Mouse (Mus musculus) megakaryocyte-erythroid progenitor cell, adult 5-6 weeks (primary cell): ENCODE measurements at regions not wholly inside any gene's neighbourhood (a gene's known extent, or its start where the extent isn't known, plus 50 kb on each side); places are given as distances from the start of the nearest gene placed in this dataset.

Experiments used
- ATAC-seq: replicated peaks from 2 replicates; pipeline ENCODE4 v1.8.0; 2016; ENCODE audit warnings: mild to moderate bottlenecking, inconsistent platforms; ENCODE audit not compliant: severe bottlenecking, poor library complexity, low FRiP score, low TSS enrichment

DNA sequence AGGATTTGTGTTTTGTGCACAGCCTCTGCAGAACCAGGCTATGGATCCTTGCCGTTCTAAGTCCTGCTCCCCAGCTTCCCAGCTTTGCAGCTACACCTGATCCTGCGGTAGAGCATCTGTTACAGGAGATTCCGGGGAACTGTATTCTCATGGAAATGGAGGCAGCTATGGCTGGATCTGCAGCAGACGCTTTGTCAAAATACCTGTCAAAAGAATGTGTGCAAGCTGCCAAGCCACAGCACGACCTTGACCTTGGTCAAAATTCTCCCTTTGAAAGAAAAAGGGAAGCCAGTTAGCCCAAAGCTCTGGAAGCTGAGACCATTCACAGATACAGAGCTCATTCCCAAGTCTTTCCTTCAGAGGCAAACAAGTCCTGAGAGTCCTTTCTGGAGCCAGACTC lies 255.3 kb downstream of the Med13l start:
- no peak for ATAC-seq

DNA sequence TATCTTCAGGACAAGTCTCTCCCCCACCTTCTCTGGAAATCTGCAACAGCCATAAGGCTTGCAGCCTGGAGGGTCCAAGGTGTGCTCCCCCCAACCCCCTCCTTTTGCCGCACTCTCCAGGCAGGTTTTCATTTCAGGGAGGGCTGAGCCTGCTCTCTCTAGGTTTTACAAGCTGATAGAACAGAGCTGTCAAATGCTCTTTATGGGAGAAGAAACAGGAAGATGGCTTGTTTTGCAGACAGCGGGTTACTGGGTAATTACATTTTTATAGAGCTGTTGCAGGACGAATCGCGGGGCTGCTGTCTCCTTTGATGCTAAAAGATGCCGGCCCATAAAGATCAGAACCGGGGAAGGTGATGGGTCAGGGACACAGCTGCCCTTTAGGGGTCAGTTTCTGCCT lies 257.8 kb downstream of the Med13l start:
- ATAC-seq, result no peak

DNA sequence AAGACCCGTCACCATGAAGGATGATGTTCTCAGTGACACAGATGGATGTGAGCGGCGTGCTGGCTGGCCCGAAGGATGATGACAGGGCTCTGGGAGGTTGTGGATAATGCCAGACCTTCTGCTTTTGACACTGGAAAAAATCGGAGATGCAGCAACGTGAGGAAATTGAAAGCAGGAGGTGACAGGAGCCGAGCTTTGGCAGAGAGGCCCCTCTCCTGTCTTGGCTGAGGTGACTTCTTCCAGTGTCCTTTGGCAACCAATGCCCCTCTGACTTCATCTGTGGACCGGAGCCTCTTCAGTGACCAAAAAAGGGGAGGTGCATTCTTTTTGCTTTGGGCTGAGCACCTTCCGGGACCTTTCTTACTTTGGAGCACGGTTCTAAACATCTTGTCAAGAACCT lies 264.3 kb downstream of the Med13l start:
- no peak for ATAC-seq

DNA sequence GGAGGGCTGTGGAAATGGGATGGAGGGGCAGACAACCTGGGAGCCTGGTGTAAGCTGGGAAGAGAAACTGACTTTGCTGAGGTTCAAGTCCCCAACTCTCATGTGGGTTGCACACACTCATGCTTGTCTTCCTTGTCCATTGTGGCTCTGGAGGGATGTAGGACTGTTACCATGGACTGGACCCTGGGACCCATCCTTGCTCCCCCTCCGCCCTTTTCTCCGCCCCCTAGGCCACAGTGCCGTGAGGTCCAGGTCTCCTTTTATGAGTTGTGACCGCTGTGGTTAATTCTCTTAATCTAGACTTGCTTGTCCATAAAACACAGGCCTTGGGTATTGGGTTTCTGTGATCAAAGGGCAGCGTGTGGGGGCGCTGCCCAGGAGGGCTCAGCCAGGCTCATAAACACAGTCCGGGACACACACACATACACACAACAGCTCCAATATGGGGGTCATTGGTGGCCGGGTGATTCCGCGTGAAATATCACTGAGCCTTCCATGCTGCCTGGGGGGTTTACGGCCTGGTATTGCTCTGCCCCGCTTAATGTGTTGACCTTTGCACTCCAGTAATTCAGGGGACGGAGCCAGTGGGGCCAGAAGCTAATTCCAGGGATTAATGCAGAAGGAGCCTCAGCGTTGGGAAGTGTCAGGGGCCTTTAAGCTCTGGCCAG lies 268.7 kb downstream of the Med13l start:
- no peak for ATAC-seq

DNA sequence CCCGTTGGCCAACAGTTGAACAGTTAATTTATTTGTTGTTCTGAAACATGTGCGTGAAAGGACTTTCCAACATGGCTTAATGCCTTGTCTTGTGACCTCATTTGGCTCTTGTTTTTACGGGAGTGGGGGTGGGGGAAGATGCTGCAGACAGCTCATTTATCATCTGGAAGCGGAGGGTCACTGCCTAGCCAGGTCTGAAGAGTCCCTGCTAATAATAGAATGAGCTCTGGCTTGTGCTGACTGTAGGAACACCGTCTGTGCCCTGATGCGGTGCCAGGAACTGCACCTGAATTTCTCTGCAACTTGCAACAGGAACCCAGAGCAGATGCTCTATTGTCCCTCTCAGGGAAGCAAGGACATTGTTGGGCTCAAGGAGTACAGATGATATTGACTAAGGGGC lies 272.2 kb downstream of the Med13l start:
- ATAC-seq, result no peak

DNA sequence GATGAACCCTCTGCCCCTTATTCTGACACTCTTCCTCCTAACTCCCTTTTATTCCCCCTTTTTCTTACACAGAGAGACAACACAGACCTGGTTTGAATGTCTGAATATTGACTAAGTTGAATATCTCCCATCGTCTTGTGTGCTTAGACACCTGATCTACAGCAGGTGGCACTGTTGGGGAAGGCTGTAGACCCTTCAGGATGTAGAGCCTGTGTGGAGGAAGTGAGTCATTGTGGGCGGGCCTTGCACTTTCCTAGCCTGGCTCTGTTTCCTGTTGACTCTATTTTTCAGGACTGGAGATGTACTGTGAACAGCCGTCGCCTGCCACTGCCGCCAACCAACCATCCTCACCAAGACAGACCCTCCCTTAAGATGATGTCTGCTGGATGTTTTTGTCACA lies 273.6 kb downstream of the Med13l start:
- no peak for ATAC-seq

DNA sequence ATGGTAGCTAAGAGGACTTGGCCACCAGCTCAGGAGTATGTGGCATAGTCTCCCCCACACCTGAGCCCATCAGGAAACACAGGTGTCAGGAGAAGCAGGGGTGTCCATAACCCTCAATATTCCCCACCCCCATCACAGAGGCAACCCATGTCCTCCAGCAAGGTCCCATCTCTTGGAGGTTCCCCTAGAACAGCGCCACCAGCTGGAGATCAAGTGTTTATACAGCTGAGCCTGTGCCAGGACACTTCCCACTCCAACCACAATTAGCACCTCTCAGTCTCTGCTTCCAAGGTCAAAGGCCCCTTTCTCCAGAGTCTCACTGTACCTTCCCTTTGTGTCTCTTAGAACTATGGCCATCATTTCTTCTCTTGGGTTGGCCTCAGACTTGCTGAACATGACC lies 276.5 kb downstream of the Med13l start:
- ATAC-seq, result no peak

DNA sequence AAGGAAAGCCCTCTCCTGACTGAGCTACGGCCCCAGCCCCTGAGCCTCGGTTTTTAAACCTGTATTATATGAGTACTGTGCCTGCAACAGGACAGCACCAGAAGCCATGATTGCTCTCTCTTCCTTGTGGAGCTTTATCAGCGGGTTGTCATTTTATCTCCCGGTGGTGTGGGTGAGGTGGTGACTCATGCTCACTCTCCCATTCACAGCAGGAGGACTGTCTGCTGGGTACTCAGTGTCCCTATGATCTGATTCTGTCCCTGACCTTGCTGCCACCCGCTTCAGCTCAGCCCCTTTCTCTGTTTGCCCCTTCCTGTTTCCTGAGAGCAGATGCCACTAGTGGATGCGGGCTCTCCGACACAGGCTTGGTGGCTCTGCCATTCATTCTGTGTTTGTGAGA lies 277.9 kb downstream of the Med13l start:
- no peak for ATAC-seq

DNA sequence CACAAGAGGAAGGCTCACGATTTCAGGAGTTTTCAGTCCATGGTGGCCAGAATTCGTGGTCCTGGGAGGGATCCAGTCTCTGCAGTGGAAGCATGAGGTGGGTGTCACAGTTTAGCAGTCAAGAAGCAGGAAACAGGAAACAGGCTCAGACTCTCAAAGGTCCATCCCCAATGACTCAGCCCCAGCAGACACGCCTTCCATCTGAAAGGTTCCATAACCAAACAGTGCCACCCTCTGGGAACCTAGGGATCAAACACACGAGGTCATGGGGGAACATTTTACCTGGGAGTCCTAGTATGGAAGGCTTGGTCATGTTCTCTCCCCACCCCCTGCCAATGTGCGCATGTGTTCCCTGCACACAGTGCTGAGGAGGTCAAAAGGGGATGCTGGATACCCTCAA lies 279.4 kb downstream of the Med13l start:
- ATAC-seq, result no peak

DNA sequence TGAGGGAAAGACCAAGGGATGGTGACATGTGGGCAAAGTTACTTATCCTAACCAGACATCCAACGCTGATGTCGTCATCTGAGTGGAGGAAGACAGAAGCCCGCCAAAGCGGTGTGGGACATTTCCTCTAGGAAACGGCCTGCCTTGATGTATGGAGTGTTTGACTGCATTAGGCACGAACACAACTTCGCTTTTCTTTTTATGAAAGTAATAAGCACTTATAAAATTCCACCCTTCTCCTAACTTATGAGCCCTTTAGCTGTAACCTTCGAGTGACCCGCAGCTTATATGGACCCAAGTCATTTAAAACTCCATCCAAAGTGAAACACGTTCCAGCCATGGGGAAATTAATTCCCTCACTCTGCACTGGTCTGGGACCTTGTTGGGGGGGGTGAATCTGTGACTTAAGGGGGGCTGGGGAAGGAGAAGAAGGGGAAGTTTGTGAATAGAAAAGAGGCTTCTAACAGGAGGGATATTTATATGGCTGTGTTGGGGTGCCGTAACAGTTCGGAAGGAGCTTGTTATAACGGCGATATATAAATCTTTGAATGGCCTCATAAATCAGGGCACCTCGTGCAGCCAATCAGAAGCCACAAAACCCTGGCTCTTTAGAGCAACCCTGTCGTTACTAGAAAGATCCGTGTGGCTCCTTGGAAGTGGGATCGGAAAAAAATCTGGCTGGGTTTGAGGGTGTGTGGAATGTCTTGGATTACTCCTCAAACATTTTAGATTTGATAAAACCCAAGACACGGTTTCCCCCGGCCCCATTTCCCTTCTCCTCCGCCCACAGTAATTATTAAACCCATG lies 280.9 kb downstream of the Med13l start:
- no peak for ATAC-seq

DNA sequence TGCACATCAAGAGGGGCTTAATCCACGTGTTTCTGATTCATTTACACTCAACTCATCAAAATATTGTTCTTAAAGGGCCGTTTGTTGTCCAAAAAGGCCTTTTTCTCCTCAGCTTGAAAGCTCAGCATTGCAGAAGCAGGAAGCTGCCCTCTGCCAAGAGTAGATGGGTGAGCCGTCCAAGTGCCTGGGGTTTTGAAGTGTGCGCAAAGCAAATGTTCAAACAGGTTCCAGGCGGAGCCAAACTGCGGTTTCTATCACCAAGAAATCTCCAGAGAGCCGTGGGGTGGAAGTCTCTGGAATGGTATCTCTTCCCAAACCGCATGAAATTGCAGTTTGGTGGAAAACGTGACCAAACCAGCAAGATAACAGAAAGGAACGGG lies 281.5 kb downstream of the Med13l start:
- no peak for ATAC-seq

DNA sequence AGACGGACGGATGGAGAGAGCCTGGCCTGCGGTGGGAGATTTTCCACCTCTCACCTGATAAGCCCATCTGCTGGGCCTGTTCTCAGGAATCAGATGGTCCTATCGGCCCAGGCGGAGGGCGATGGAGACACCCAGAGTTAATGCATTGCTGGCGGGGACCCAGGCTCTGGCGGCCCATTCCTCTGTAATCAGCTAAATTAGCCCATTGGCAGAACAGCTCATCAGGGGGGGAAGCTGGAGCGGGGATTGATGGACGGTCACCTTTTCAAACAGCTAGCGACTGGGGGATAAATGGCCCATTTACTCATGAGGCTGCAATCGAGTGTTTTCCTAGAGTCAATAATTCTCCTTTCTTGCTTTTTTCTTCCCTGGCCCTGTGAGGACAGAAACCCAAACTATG lies 296.5 kb downstream of the Med13l start:
- ATAC-seq, result no peak

DNA sequence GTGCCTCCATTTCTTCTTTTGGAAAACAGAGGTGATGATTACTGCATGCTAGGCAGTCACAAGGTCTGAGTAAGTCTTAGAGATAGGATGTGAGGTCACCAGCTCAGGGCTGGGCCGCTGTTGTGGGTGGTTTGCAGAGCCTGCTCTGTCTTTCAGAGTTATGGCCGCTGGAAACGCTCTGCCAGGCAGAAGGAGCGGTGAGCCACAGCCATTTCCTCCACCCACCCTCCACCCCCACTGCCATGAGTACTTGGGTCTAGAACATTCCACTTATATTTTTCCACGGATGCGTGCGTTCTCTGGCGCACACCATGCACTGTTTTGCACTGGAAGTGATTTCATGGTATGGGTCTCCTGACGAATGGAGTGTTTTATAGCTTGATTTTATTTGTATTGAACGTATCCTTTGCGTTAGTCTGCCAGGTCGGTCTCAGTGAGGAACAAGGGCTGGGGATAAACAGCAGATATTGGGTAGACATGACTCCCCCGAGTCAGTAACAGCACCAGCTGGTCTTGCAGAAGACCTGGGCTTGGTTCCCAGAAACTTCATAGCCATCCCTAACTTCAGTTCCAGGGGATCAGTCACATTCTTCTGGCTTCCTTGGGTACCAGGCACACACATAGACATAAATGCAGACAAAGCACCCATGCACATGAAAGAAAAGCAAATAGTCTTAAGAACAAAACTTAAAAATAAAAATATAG lies 300.8 kb downstream of the Med13l start:
- no peak for ATAC-seq

DNA sequence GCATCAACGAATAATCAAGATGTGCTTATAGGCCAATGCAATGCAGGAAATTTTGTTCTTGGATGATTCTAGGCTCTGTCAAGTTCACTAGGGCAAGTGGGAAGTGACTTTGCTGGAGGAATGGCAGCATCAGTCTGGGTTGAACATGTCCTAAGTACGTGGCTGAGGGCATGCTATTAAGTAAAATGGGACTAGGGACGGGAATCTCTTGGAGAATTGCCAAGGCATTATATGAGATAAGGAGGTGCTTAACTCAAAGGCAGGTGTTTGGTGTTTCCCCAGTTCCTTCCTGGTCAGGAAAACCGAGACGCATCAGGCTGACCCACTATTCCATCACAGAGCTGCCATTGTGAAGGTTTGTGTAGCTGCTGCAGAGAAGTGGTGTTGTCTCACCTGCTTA lies 307.0 kb downstream of the Med13l start:
- ATAC-seq, result no peak

DNA sequence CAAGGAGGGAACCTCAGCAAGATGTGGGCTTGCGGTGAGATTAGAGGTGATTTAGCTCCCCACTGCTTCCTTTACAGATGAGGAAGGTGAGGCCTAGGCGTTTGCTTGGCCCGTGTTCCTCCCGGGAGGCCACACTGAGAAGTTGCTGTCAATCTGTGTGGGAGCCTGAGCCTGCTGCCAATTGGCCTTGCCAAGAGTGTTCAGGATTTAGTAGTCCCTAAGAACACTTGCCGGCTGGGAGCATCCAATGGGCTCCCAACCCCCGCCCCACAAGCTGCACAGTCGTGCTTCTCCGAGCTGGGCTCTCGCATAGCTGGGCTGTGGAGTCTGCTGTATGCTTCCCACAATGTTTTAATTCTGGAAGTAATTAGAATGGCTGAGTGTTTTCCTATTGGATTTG lies 308.9 kb downstream of the Med13l start:
- ATAC-seq, result no peak

DNA sequence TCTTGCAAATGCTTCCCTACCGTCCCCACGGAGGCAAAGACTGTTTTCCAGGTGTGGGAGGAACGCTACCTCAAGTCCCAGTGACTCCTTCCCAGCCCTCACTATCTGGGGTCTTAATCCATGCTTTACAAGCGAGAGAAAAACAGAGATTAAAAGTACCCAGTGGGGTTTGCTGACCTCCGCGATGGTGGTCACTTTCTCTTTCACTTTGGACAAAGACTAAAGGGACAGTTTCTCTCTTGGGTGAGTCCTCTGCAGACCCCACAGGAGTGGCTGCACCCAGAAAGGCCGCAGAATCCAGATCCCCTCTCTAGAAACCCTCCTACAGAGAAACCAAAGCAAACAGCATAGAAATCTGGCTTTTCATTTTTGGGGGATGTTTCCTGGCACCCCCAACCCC lies 313.4 kb downstream of the Med13l start:
- no peak for ATAC-seq

DNA sequence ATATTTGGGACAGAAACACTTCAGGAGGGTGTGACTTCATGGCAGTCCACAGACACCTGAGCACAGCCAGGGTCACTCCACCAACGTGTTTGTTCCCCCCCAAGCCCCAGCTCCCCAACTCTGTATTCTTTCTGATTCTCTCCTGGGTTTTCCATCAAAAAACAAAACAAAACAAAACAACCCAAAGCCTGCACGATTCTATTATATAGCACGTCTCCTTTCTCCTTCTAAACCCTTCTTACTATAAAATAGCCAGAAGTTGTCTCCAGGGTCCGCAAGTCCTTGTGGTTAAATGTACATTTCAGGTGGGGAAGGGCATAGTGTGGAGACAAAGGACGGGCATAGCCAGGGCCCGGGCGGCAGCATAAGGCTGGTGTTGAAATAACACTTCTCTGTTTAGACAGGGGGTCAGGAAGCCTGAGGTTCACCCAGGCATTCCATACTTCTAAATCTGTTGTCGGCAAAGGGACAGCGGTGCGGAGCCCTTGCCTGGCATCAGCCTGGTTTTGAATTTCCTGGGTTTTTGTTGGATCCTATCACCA lies 314.7 kb downstream of the Med13l start:
- no peak for ATAC-seq

DNA sequence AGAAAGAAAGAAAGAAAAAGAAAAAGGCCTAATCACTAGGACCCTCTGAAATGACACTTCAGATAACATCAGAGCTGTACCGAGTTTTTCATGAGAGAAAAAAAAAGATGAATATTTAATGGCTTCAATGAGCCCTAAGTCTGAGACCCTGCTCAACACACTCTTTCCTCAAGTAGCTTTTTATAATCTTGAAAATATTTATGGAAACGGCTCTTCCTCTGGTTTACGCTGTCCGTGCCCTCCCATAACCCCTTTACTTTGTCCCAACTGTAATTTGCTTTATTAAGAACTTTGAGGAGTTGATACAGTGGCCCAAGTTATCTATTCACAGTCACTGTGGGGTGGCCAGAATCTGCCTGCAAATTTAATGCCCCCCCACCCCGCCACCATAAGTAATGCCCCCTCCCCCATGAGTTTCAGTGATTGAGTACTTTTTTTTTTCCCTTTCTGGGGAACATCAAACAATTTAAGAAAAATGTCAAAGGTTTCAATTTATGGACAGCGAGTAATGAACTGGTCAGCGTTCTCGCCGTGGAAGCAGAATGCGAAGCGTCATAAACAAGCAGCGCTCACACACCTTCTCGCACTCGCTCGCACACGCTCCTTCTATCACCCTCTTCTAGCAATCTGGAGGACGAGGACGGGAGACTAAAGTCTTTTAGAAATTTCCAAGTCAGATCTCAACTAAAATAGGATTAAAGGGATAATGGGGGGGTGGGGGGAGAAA lies 316.3 kb downstream of the Med13l start:
- ATAC-seq, result no peak

DNA sequence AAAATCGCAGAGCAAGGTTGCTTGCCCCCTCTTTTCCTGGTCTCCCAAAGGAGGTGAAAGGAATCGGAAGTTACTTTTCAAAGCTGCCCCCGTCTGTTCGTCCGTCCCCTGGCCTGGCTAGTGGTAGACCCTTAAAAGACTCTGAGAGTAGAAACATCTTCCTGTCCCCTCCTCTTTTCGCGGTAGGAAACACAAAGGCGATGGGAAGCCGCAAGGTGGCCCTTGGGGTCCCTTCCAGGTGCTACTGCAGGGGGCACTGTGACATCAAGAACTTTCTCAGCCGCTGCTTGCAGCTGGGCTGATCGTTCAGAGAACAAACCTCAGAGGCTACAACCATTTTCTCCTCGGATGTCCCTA lies 316.8 kb downstream of the Med13l start:
- no peak for ATAC-seq

DNA sequence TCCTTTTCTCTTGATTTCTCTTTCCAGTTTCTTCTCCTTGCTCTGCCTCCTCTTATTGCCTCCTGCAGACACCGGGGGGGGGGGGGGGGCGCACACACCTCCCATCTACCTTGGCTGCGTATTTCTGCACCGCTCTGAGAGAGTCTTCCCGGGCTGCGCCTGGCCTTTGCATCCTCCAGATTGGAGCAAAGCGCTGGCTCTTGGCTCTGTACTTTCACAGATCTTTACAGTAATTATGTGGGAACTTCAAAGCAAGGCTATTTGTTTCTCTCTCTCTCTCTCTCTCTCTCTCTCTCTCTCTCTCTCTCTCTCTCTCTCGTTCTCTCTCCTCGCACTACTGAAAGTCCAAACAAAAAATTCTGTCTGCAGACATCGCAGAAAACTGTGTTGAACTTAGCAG lies 317.4 kb downstream of the Med13l start:
- no peak for ATAC-seq
